Comparison of ENCODE assay signal across 9 mouse cellular contexts in genomic region chr5:129909147-129909546, GRCm38 (mm10). TPM values are rescaled to one million over a fixed set of nuclear protein-coding genes. Genes with fewer than 3 reads are reported as not detected.
DNase-seq lines count a peak whose midpoint lies in the region; ATAC-seq and TF ChIP-seq lines count a peak whose summit lies in the region.
"Had no signal": no experiment of that assay in that cellular context is flagged by ENCODE, and none has a peak within 500 bp of the region (broad histone marks: within the 10 kb centered on the region; RNA-seq: fewer than 3 reads in every experiment).

No protein-coding gene starts in this region.

- peak overlapping the region; percentile 88 for H3K4me2 ChIP-seq in heart, embryonic 12.5 days
- peak overlapping the region; percentile 77 for H3K4me2 ChIP-seq in heart, postnatal 0 days (ENCODE audit: low read depth, low read length)
- peak overlapping the region; percentile 99 for H3K4me2 ChIP-seq in liver, postnatal 0 days (ENCODE audit: low read depth, low read length)

- no peak for TF ChIP-seq EP300 in heart, postnatal 0 days (IDR thresholded peaks at IDR 0.05; ENCODE audit: low read depth)
- no peak for TF ChIP-seq EP300 in liver, postnatal 0 days (IDR thresholded peaks at IDR 0.05; ENCODE audit: low read depth)

- no peak for DNase-seq in heart, postnatal 10 days
- no peak for DNase-seq in G1E (ENCODE audit: low spot score)
- DNase-seq in heart, postnatal 0 days (ENCODE audit: low spot score), result no peak
- DNase-seq in liver, postnatal 0 days, result no peak
- DNase-seq in adrenal gland, postnatal 4 days (ENCODE audit: low spot score in 2 of 2), result no peak
- no peak for DNase-seq in ovary, postnatal 14 days (ENCODE audit: low spot score)
- DNase-seq in layer of hippocampus, postnatal 14 days (ENCODE audit: low spot score in 2 of 2), result no peak
- DNase-seq: kidney, adult 2 months had no signal

- 75% methylated on average over 9 of the region's 9 CpGs for WGBS in heart, embryonic 12.5 days
- WGBS in heart, postnatal 0 days, result 69% methylated on average over 9 of the region's 9 CpGs
- 71% methylated on average over 9 of the region's 9 CpGs for WGBS in liver, postnatal 0 days (ENCODE audit: insufficient replicate concordance)

- no peaks in the 10 kb centered on the region for H3K27me3 ChIP-seq in heart, embryonic 12.5 days (replicated peaks)
- no peaks in the 10 kb centered on the region for H3K27me3 ChIP-seq in G1E (ENCODE audit: insufficient read depth, low read length)
- H3K27me3 ChIP-seq in heart, postnatal 0 days (ENCODE audit: control insufficient read depth, insufficient read depth, low read length), result no peaks in the 10 kb centered on the region
- H3K27me3 ChIP-seq in liver, postnatal 0 days (ENCODE audit: insufficient read depth, low read length), result no peaks in the 10 kb centered on the region

- peak overlapping the region; percentile 62 for H3K4me3 ChIP-seq in heart, embryonic 12.5 days
- peak overlapping the region; percentile 98 for H3K4me3 ChIP-seq in G1E (ENCODE audit: low read depth, low read length)
- H3K4me3 ChIP-seq in heart, postnatal 0 days (ENCODE audit: low read depth, low read length), result peak overlapping the region; percentile 58
- H3K4me3 ChIP-seq in liver, postnatal 0 days (ENCODE audit: low read depth, low read length), result peak overlapping the region; percentile 67

- H3K36me3 ChIP-seq in heart, embryonic 12.5 days, result no peaks in the 10 kb centered on the region
- no peaks in the 10 kb centered on the region for H3K36me3 ChIP-seq in G1E (replicated peaks)
- no peaks in the 10 kb centered on the region for H3K36me3 ChIP-seq in heart, postnatal 0 days (replicated peaks; ENCODE audit: control insufficient read depth, insufficient read depth, low read length)
- H3K36me3 ChIP-seq in liver, postnatal 0 days (replicated peaks; ENCODE audit: insufficient read depth, low read length), result no peaks in the 10 kb centered on the region

- 0 out of 2 replicates have a peak, but pooled peaks cover 3% of the 10 kb centered on the region for H3K4me1 ChIP-seq in heart, embryonic 12.5 days (replicated peaks)
- peaks cover 41% of the 10 kb centered on the region for H3K4me1 ChIP-seq in G1E (ENCODE audit: insufficient read depth, low read depth, low read length)
- 0 out of 2 replicates have a peak, but pooled peaks cover 4% of the 10 kb centered on the region for H3K4me1 ChIP-seq in heart, postnatal 0 days (ENCODE audit: control insufficient read depth, insufficient read depth)
- peaks cover 14% of the 10 kb centered on the region for H3K4me1 ChIP-seq in liver, postnatal 0 days (ENCODE audit: insufficient read depth)

- TF ChIP-seq CTCF in G1E (IDR thresholded peaks at IDR 0.05; ENCODE audit: low read depth, low read length), result no peak
- TF ChIP-seq CTCF in heart, postnatal 0 days (IDR thresholded peaks at IDR 0.05; ENCODE audit: low read depth), result no peak
- no peak for TF ChIP-seq CTCF in liver, postnatal 0 days (IDR thresholded peaks at IDR 0.05; ENCODE audit: low read depth)

- H3K9me3 ChIP-seq in heart, embryonic 12.5 days (replicated peaks), result no peaks in the 10 kb centered on the region; the same call in 1 of the 2 replicates
- no peaks in the 10 kb centered on the region for H3K9me3 ChIP-seq in G1E (replicated peaks)
- no peaks in the 10 kb centered on the region for H3K9me3 ChIP-seq in heart, postnatal 0 days (replicated peaks; ENCODE audit: control insufficient read depth, low read length)
- H3K9me3 ChIP-seq in liver, postnatal 0 days (ENCODE audit: low read length), result no peaks in the 10 kb centered on the region

- ATAC-seq in heart, embryonic 12.5 days (ENCODE audit: insufficient number of reproducible peaks, low FRiP score), result no peak
- ATAC-seq in G1E (ENCODE audit: extremely low read depth, insufficient number of reproducible peaks, low FRiP score, poor library complexity, severe bottlenecking), result no peak
- no peak for ATAC-seq in heart, postnatal 0 days (ENCODE audit: insufficient read depth, low read depth)
- no peak for ATAC-seq in liver, postnatal 0 days

- no peak overlapping the region for H3K27ac ChIP-seq in heart, embryonic 12.5 days (ENCODE audit: poor library complexity, severe bottlenecking)
- no peak overlapping the region for H3K27ac ChIP-seq in heart, postnatal 0 days (ENCODE audit: low read depth)
- no peak overlapping the region for H3K27ac ChIP-seq in liver, postnatal 0 days (ENCODE audit: low read depth)

- H3K9ac ChIP-seq in heart, embryonic 12.5 days, result peak overlapping the region; percentile 76
- 0 out of 2 replicates have a peak overlapping the region, but pooled peaks have one; percentile 51 for H3K9ac ChIP-seq in heart, postnatal 0 days (replicated peaks; ENCODE audit: low read depth, low read length)
- H3K9ac ChIP-seq in liver, postnatal 0 days (replicated peaks), result peak overlapping the region; percentile 76

- intact Hi-C loops in heart, postnatal 10 days (cut with DNase I), result loop anchor here (2.0 kb wide), 1 partner anchor 32 kb away; the partner anchor contains the start of gene Vkorc1l1

RNA-seq across cellular contexts. Expression of gene Nupr1l, which starts 0.8 kb away (rescaled TPM):
- 2.0 and 2.3 TPM in 2 replicates for polyA plus RNA-seq in heart, embryonic 12.5 days (2016; fragmentation: Nextera tagmentation; extraction: Ambion mirVana)
- total RNA-seq in heart, postnatal 10 days (2021), result under 1 TPM; 0.48 to 0.82 TPM
- total RNA-seq in G1E (2014; fragmentation: Nextera tagmentation), result 4.0 and 11.2 TPM in 2 replicates
- 4.0 and 8.7 TPM in 2 replicates for total RNA-seq in G1E (2017)
- 1.2 TPM in 2 replicates for polyA plus RNA-seq in G1E (2012)
- total RNA-seq in heart, postnatal 0 days (2014; rRNA removed; ENCODE audit: low replicate concordance), result 0.08 and 0.38 TPM in 2 replicates
- polyA plus RNA-seq in heart, postnatal 0 days (2015; fragmentation: Nextera tagmentation; extraction: Ambion mirVana), result 2.7 and 3.5 TPM in 2 replicates
- 1.4 TPM in 2 replicates for polyA plus RNA-seq in liver, postnatal 0 days (2015; fragmentation: Nextera tagmentation; extraction: Ambion mirVana)
- 1 to 10 TPM; 4.8 to 5.5 TPM for total RNA-seq in adrenal gland, postnatal 4 days (2021)
- total RNA-seq in layer of hippocampus, postnatal 14 days (2021), result 1 to 10 TPM; 2.1 to 2.4 TPM

RNA-seq across cellular contexts. Expression of gene Phkg1, which starts 10.8 kb away (rescaled TPM):
- polyA plus RNA-seq in heart, embryonic 12.5 days (2016; fragmentation: Nextera tagmentation; extraction: Ambion mirVana), result 0.77 and 1.1 TPM in 2 replicates
- 1 to 10 TPM; 3.2 to 5.7 TPM for total RNA-seq in heart, postnatal 10 days (2021)
- total RNA-seq in G1E (2014; fragmentation: Nextera tagmentation) (not detected in 2 replicates), G1E (2017) (0.33 and 0.46 TPM in 2 replicates)
- polyA plus RNA-seq in G1E (2012), result 0.03 TPM in 1 of 2 replicates, not detected in the other
- total RNA-seq in heart, postnatal 0 days (2014; rRNA removed; ENCODE audit: low replicate concordance), result 3.1 and 9.6 TPM in 2 replicates
- 2.5 and 3.4 TPM in 2 replicates for polyA plus RNA-seq in heart, postnatal 0 days (2015; fragmentation: Nextera tagmentation; extraction: Ambion mirVana)
- 0.08 and 0.20 TPM in 2 replicates for polyA plus RNA-seq in liver, postnatal 0 days (2015; fragmentation: Nextera tagmentation; extraction: Ambion mirVana)
- 1 to 10 TPM; 3.7 to 4.2 TPM for total RNA-seq in adrenal gland, postnatal 4 days (2021)
- total RNA-seq in layer of hippocampus, postnatal 14 days (2021), result 10 to 100 TPM; 19.7 to 20.3 TPM

RNA-seq across cellular contexts. Expression of gene Zbed5, which starts 13.6 kb away (rescaled TPM):
- polyA plus RNA-seq in heart, embryonic 12.5 days (2016; fragmentation: Nextera tagmentation; extraction: Ambion mirVana), result 3.5 and 4.5 TPM in 2 replicates
- under 1 TPM; 0.89 to 0.97 TPM for total RNA-seq in heart, postnatal 10 days (2021)
- total RNA-seq in G1E (2014; fragmentation: Nextera tagmentation) (5.2 and 6.9 TPM in 2 replicates), G1E (2017) (0.99 and 1.4 TPM in 2 replicates)
- 0.67 and 1.3 TPM in 2 replicates for polyA plus RNA-seq in G1E (2012)
- 0.27 and 1.4 TPM in 2 replicates for total RNA-seq in heart, postnatal 0 days (2014; rRNA removed; ENCODE audit: low replicate concordance)
- 1.4 and 1.5 TPM in 2 replicates for polyA plus RNA-seq in heart, postnatal 0 days (2015; fragmentation: Nextera tagmentation; extraction: Ambion mirVana)
- 3.3 and 3.7 TPM in 2 replicates for polyA plus RNA-seq in liver, postnatal 0 days (2015; fragmentation: Nextera tagmentation; extraction: Ambion mirVana)
- total RNA-seq in adrenal gland, postnatal 4 days (2021), result 1 to 10 TPM; 2.9 to 3.1 TPM
- 1 to 10 TPM; 4.2 to 4.6 TPM for total RNA-seq in layer of hippocampus, postnatal 14 days (2021)

RNA-seq across cellular contexts. Expression of gene Chchd2, which starts 21.9 kb away (rescaled TPM):
- 738 and 776 TPM in 2 replicates for polyA plus RNA-seq in heart, embryonic 12.5 days (2016; fragmentation: Nextera tagmentation; extraction: Ambion mirVana)
- total RNA-seq in heart, postnatal 10 days (2021), result 100 to 1,000 TPM; 922 to 943 TPM
- 69.4 and 78.3 TPM in 2 replicates for total RNA-seq in G1E (2014; fragmentation: Nextera tagmentation)
- 342 and 377 TPM in 2 replicates for total RNA-seq in G1E (2017)
- polyA plus RNA-seq in G1E (2012), result 586 and 747 TPM in 2 replicates
- 2,460 and 2,937 TPM in 2 replicates for total RNA-seq in heart, postnatal 0 days (2014; rRNA removed; ENCODE audit: low replicate concordance)
- 1,505 and 1,584 TPM in 2 replicates for polyA plus RNA-seq in heart, postnatal 0 days (2015; fragmentation: Nextera tagmentation; extraction: Ambion mirVana)
- polyA plus RNA-seq in liver, postnatal 0 days (2015; fragmentation: Nextera tagmentation; extraction: Ambion mirVana), result 955 and 988 TPM in 2 replicates
- 100 to 1,000 TPM; 579 to 625 TPM for total RNA-seq in adrenal gland, postnatal 4 days (2021)
- total RNA-seq in layer of hippocampus, postnatal 14 days (2021), result 100 to 1,000 TPM; 412 to 435 TPM

RNA-seq across cellular contexts. Expression of gene Vkorc1l1, which starts 32.6 kb away (rescaled TPM):
- polyA plus RNA-seq in heart, embryonic 12.5 days (2016; fragmentation: Nextera tagmentation; extraction: Ambion mirVana), result 23.2 and 24.2 TPM in 2 replicates
- total RNA-seq in heart, postnatal 10 days (2021), result 10 to 100 TPM; 18.5 to 19.9 TPM
- total RNA-seq in G1E (2014; fragmentation: Nextera tagmentation) (122 and 152 TPM in 2 replicates), G1E (2017) (76.7 and 90.2 TPM in 2 replicates)
- polyA plus RNA-seq in G1E (2012), result 21.6 and 24.1 TPM in 2 replicates
- total RNA-seq in heart, postnatal 0 days (2014; rRNA removed; ENCODE audit: low replicate concordance), result 17.4 and 30.8 TPM in 2 replicates
- polyA plus RNA-seq in heart, postnatal 0 days (2015; fragmentation: Nextera tagmentation; extraction: Ambion mirVana), result 7.3 and 8.4 TPM in 2 replicates
- polyA plus RNA-seq in liver, postnatal 0 days (2015; fragmentation: Nextera tagmentation; extraction: Ambion mirVana), result 17.5 and 18.2 TPM in 2 replicates
- 10 to 100 TPM; 28.0 to 31.6 TPM for total RNA-seq in adrenal gland, postnatal 4 days (2021)
- total RNA-seq in layer of hippocampus, postnatal 14 days (2021), result 10 to 100 TPM; 41.5 to 43.9 TPM
